Mouse (Mus musculus) forebrain, embryonic 16.5 days (tissue): ENCODE results near the gene Olfr1254. TPM values are rescaled to one million over a fixed set of nuclear protein-coding genes. Genes with fewer than 3 reads are reported as not detected.

Source experiments
- ATAC-seq: fragments of 200-750 bp; cut with Nextera tagmentation; 2 replicates; pipeline ENCODE4 v1.8.0; 2017; ENCODE audit warnings: mild to moderate bottlenecking, moderate library complexity
- H3K27ac ChIP-seq: fragments of 300-500 bp; sonication (generic); 2 replicates; pipeline ENCODE4 v1.5.1; 2014; ENCODE audit warnings: low read length, control low read depth
- H3K27me3 ChIP-seq: fragments of 300-500 bp; sonication (generic); replicated peaks from 2 replicates; pipeline ENCODE4 v1.6.1; 2014; ENCODE audit warnings: low read length; ENCODE audit not compliant: control insufficient read depth, insufficient read depth
- H3K36me3 ChIP-seq: fragments of 300-500 bp; sonication (generic); 2 replicates; pipeline ENCODE4 v1.6.1; 2014; ENCODE audit not compliant: control insufficient read depth, insufficient read depth
- H3K4me1 ChIP-seq: fragments of 300-500 bp; sonication (generic); replicated peaks from 2 replicates; pipeline ENCODE4 v1.6.1; 2014; ENCODE audit warnings: low read length; ENCODE audit not compliant: control insufficient read depth, insufficient read depth
- H3K4me2 ChIP-seq: fragments of 300-500 bp; sonication (generic); 2 replicates; pipeline ENCODE4 v1.6.1; 2014; ENCODE audit warnings: mild to moderate bottlenecking, low read length, control low read depth
- H3K4me3 ChIP-seq: fragments of 300-500 bp; sonication (generic); replicated peaks from 2 replicates; pipeline ENCODE4 v1.5.1; 2014; ENCODE audit warnings: mild to moderate bottlenecking, low read length, control low read depth
- H3K9ac ChIP-seq: fragments of 300-500 bp; sonication (generic); replicated peaks from 2 replicates; pipeline ENCODE4 v1.6.1; 2014; ENCODE audit warnings: low read depth, low read length, control low read depth
- H3K9me3 ChIP-seq: fragments of 300-500 bp; sonication (generic); 2 replicates; pipeline ENCODE4 v1.6.1; 2016; ENCODE audit warnings: low read length; ENCODE audit not compliant: control insufficient read depth
- WGBS: fragments of 180-500 bp; shearing (Covaris S2); extraction: QIAGEN DNeasy Blood & Tissue Kit; methylation state at CpG from one replicate; pipeline ENCODE4 v1.1.7; 2014; 5-methylcytosine and 5-hydroxymethylcytosine counted together
- polyA plus RNA-seq: library from polyadenylated mRNA; unstranded; fragments of >200 nt; fragmentation: Nextera tagmentation; extraction: Ambion mirVana; gene quantifications from 2 replicates; pipeline ENCODE4 v1.2.1, GENCODE M21; 2015

Olfr1254 gene
- not detected in 2 replicates for polyA plus RNA-seq

DNA sequence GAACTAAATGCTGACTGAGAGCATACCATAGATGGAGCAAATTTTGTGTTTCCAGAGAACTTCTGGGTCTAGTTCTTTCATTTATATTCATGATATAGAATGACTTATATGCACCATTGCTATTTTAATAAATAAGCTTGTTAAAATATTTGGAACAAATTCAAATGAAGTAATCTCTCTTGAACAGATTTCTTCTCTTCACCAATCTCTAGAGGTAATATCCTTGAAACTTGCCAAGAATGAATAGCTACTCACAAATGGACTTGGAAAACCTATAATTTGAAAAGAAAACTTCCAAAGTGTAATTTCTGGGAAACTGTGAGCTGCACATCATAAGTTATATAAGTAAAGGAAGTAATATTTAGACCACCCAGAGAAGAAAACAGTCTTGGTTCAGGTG, at the start of gene Olfr1254:
Olfr1254 (minus strand) TSS at position 101 of the 400 bp plus-strand sequence.
- H3K27me3 ChIP-seq = no peaks in the 10 kb centered on the region
- H3K4me3 ChIP-seq = no peak within 1 kb of the TSS
- ATAC-seq = no peak
- H3K9me3 ChIP-seq = no peaks in the 10 kb centered on the region
- H3K4me2 ChIP-seq = no peak within 1 kb of the TSS
- H3K27ac ChIP-seq = no peak within 1 kb of the TSS
- no peaks in the 10 kb centered on the region for H3K36me3 ChIP-seq
- H3K4me1 ChIP-seq = no peaks in the 10 kb centered on the region
- H3K9ac ChIP-seq = no peak within 1 kb of the TSS

DNA sequence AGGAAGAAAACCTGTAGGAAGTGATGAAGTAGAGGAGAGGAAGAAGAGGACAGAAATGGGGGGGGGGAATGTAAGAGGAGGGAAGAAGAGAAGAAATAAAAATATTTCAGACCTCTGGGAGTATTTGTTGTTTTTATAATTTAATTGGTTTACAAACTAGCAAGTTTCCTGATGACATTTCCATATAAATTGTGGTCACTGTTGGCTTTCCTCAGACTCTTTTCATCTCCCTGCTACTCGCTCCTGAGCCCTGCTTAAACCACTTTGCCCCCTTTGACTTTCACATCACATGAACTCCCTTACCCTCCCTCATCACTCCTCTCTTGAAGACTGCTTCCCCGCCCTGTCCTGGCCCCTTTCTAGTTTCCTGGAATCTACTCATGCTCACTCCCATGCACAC, 48.0 kb upstream of the Olfr1254 start, which contains the start of gene Olfr1256:
Olfr1256 (minus strand) TSS at position 101 of the 400 bp plus-strand sequence.
- WGBS = 45% methylated on average over 2 of the region's 2 CpGs
- H3K4me2 ChIP-seq = no peak within 1 kb of the TSS
- no peak within 1 kb of the TSS for H3K4me3 ChIP-seq
- no peaks in the 10 kb centered on the region for H3K36me3 ChIP-seq
- no peaks in the 10 kb centered on the region for H3K9me3 ChIP-seq
- no peak for ATAC-seq
- no peak within 1 kb of the TSS for H3K9ac ChIP-seq
- H3K27ac ChIP-seq = no peak within 1 kb of the TSS
- no peaks in the 10 kb centered on the region for H3K4me1 ChIP-seq
- H3K27me3 ChIP-seq = no peaks in the 10 kb centered on the region

DNA sequence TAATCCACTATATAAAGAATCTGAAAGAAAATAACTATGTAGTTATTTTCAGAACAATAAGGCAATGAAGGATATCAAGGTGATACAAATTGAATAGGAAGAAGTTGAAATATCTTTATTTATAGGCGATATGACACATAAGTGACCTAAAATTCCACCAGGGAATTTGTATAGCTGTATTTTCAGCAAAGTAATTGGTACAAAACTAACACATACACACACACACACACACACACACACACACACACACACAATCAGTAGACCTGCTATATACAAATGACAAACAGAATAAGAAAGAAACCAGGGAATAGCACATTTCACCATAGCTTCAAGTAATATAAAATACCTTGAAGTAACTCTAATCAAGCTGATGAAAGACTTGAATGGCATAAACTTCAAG, 26.8 kb upstream of the Olfr1254 start:
- H3K4me1 ChIP-seq = no peaks in the 10 kb centered on the region
- H3K9me3 ChIP-seq = peaks cover 3% of the 10 kb centered on the region
- H3K27ac ChIP-seq = no peak overlapping the region
- no peaks in the 10 kb centered on the region for H3K36me3 ChIP-seq
- no peaks in the 10 kb centered on the region for H3K27me3 ChIP-seq
- ATAC-seq = no peak
- H3K4me2 ChIP-seq = no peak overlapping the region
- WGBS = 92% methylated on average over 1 of the region's 1 CpGs
- H3K9ac ChIP-seq = no peak overlapping the region
- H3K4me3 ChIP-seq = no peak overlapping the region

DNA sequence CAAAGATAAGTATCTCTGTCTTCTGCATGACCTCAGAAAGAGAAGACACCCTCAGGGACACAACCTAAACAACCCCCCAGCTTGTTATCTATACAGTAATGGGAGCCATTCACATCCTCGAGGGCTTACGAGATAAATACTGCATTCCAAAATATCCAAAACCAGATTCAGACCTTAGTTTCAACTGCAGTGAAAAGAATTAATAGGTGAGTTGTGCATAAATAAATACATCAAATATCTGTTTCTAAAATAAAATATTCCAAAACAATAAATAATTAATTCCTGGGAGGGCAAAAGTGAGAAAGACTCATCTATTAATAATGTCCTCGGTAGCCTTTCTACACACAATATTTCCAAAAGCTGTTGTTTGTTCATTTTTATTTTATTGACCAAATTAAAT, 18.3 kb upstream of the Olfr1254 start, which contains the start of gene Olfr1255:
Olfr1255 (plus strand) TSS at position 301 of the 400 bp plus-strand sequence.
- Histone ChIP-seq H3K4me2 (no peak within 1 kb of the TSS), H3K27me3 (no peaks in the 10 kb centered on the region), H3K36me3 (no peaks in the 10 kb centered on the region), H3K9me3 (no peaks in the 10 kb centered on the region), H3K27ac (no peak within 1 kb of the TSS), H3K4me1 (no peaks in the 10 kb centered on the region), H3K4me3 (no peak within 1 kb of the TSS), H3K9ac (no peak within 1 kb of the TSS)
- no peak for ATAC-seq
- WGBS = 86% methylated on average over 3 of the region's 3 CpGs

DNA sequence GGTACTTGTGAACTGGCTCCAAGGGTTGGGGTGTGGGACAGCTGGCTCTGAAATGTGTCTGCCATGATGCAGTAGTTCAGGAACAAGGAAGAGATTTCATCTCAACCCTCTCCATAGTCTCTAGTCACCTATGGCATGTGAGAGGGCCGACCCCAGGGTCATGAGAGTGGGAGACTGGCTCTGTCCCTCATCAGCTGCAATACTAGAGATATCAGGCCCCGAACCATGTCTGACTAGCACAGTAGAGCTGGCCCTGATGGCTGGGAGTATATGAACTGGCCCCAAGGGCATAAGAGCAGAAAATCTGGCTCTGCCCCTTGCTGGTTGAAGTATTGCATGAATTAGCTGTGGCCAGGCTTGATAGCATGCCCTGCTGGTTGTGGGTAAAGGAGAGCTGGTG, 17.3 kb upstream of the Olfr1254 start:
- no peak overlapping the region for H3K4me2 ChIP-seq
- no peak overlapping the region for H3K27ac ChIP-seq
- no peaks in the 10 kb centered on the region for H3K27me3 ChIP-seq
- H3K9ac ChIP-seq = no peak overlapping the region
- no peaks in the 10 kb centered on the region for H3K9me3 ChIP-seq
- H3K4me1 ChIP-seq = no peaks in the 10 kb centered on the region
- WGBS = 91% methylated on average over 2 of the region's 2 CpGs
- ATAC-seq = no peak
- no peaks in the 10 kb centered on the region for H3K36me3 ChIP-seq
- H3K4me3 ChIP-seq = no peak overlapping the region

DNA sequence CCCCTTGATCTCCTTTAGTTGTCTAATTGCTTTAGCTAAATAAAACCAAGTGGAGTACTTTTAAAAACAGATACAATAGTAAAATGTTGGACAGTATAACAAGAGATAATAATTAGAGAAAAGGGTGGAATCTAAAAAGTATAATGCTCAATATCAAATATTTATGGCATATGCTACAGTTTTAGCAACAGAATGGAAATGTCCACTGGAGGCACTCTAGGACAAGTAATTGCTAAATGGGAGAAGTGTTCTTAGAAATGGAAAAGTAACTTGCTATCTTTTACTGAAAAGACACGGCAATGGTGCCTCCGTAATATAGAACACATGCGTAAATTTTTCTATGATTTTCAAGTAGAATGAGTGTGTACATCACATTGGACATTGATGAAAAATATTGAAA, 6.2 kb upstream of the Olfr1254 start:
- 95% methylated on average over 3 of the region's 3 CpGs for WGBS
- Histone ChIP-seq H3K27ac (no peak overlapping the region), H3K4me1 (no peaks in the 10 kb centered on the region), H3K9me3 (no peaks in the 10 kb centered on the region), H3K27me3 (no peaks in the 10 kb centered on the region), H3K9ac (no peak overlapping the region), H3K36me3 (no peaks in the 10 kb centered on the region), H3K4me3 (no peak overlapping the region), H3K4me2 (no peak overlapping the region)
- no peak for ATAC-seq

DNA sequence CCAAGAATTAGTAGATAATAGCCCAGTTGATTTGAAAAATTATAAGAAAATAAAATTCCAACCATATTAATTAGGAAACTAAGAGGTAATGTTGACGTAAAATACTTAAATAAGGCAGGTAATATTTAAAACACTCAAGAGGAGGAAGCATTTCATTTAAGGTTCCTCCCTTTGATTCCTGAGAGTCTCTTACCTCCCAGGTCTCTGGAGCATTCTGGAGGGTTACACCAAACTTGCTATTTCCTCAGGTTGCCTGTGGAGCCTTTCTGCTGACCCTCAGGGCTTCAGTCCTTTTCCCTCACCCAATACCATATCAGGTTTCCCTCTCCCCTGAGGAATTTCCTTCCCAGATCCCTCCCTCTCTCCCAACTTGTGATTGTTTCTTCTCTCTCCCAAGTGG, 36.4 kb downstream of the Olfr1254 start, which contains the start of gene Olfr1253:
Olfr1253 (minus strand) TSS at position 101 of the 400 bp plus-strand sequence.
- WGBS = 89% methylated on average over 1 of the region's 1 CpGs

More for the DNA sequence above, 36.4 kb downstream of the Olfr1254 start, which contains the start of gene Olfr1253:
- H3K27ac ChIP-seq = no peak within 1 kb of the TSS
- no peak for ATAC-seq
- H3K4me3 ChIP-seq = no peak within 1 kb of the TSS
- H3K9me3 ChIP-seq = no peaks in the 10 kb centered on the region
- no peaks in the 10 kb centered on the region for H3K36me3 ChIP-seq
- no peak within 1 kb of the TSS for H3K9ac ChIP-seq
- no peaks in the 10 kb centered on the region for H3K27me3 ChIP-seq
- no peaks in the 10 kb centered on the region for H3K4me1 ChIP-seq
- no peak within 1 kb of the TSS for H3K4me2 ChIP-seq

Other genes starting within 250 kb of the Olfr1254 start
- not detected in 2 replicates for gene Olfr1245, start 215.2 kb downstream of the Olfr1254 start, polyA plus RNA-seq
- not detected in 2 replicates for gene Olfr1246, start 200.5 kb downstream of the Olfr1254 start, polyA plus RNA-seq
- gene Olfr1247, start 179.5 kb downstream of the Olfr1254 start, polyA plus RNA-seq = not detected in 2 replicates
- not detected in 2 replicates for gene Olfr1248, start 175.4 kb downstream of the Olfr1254 start, polyA plus RNA-seq
- gene Olfr1249, start 158.6 kb downstream of the Olfr1254 start, polyA plus RNA-seq = not detected in 2 replicates
- gene Olfr1250, start 132.2 kb downstream of the Olfr1254 start, polyA plus RNA-seq = not detected in 2 replicates
- gene Olfr1251, start 121.7 kb downstream of the Olfr1254 start, polyA plus RNA-seq = not detected in 2 replicates
- gene Olfr1252, start 68.6 kb downstream of the Olfr1254 start, polyA plus RNA-seq = not detected in 2 replicates
- not detected in 2 replicates for gene Olfr1253, start 36.5 kb downstream of the Olfr1254 start, polyA plus RNA-seq
- not detected in 2 replicates for gene Olfr1255, start 18.4 kb upstream of the Olfr1254 start, polyA plus RNA-seq
- gene Olfr1256, start 47.9 kb upstream of the Olfr1254 start, polyA plus RNA-seq = not detected in 2 replicates
- not detected in 2 replicates for gene Olfr48, start 54.6 kb upstream of the Olfr1254 start, polyA plus RNA-seq
- gene Olfr1257, start 84.8 kb upstream of the Olfr1254 start, polyA plus RNA-seq = not detected in 2 replicates
- gene Olfr1258, start 133.7 kb upstream of the Olfr1254 start, polyA plus RNA-seq = not detected in 2 replicates
- not detected in 2 replicates for gene Olfr1259, start 155.0 kb upstream of the Olfr1254 start, polyA plus RNA-seq
- not detected in 2 replicates for gene Olfr1260, start 180.7 kb upstream of the Olfr1254 start, polyA plus RNA-seq
- gene Olfr1261, start 197.6 kb upstream of the Olfr1254 start, polyA plus RNA-seq = not detected in 2 replicates
- not detected in 2 replicates for gene Olfr1262, start 206.5 kb upstream of the Olfr1254 start, polyA plus RNA-seq
- not detected in 2 replicates for gene Olfr1263, start 218.5 kb upstream of the Olfr1254 start, polyA plus RNA-seq
- not detected in 2 replicates for gene Olfr1264, start 232.0 kb upstream of the Olfr1254 start, polyA plus RNA-seq
- gene Olfr1265, start 241.7 kb upstream of the Olfr1254 start, polyA plus RNA-seq = not detected in 2 replicates